Mouse (Mus musculus) bone marrow macrophage, adult 2 months (primary cell): ENCODE results near the gene Leng9. TPM values are rescaled to one million over a fixed set of nuclear protein-coding genes. Genes with fewer than 3 reads are reported as not detected.
A peak's percentile ranks its signal among the peaks of the same experiment; 100 is the strongest.

Experiments used
- H3K27ac ChIP-seq: 2 replicates; pipeline ENCODE4 v1.5.1; 2012; ENCODE audit warnings: low read depth, low read length; ENCODE audit not compliant: insufficient read depth
- H3K4me1 ChIP-seq: 2 replicates; pipeline ENCODE4 v1.6.1; 2012; ENCODE audit warnings: low read length; ENCODE audit not compliant: control insufficient read depth, insufficient read depth
- H3K4me3 ChIP-seq: 2 replicates; pipeline ENCODE4 v1.5.1; 2012; ENCODE audit warnings: mild to moderate bottlenecking, low read length, moderate library complexity; ENCODE audit not compliant: insufficient read depth
- CTCF ChIP-seq: IDR thresholded peaks from 2 replicates; pipeline ENCODE4 v1.5.1; 2012; ENCODE audit warnings: low read depth, mild to moderate bottlenecking, low read length, moderate library complexity
- POLR2A ChIP-seq: IDR thresholded peaks from 2 replicates; pipeline ENCODE4 v1.6.1; 2012; ENCODE audit warnings: mild to moderate bottlenecking, low read depth, low read length, borderline replicate concordance
- polyA plus RNA-seq: library from polyadenylated mRNA; stranded (reverse); fragments of >200 nt; gene quantifications from 2 replicates; pipeline ENCODE4 v1.2.4, GENCODE M21; 2012; ENCODE audit not compliant: missing spikeins, insufficient read depth, insufficient read length

Leng9 gene
- polyA plus RNA-seq, 1 experiment, result 3.8 TPM

DNA sequence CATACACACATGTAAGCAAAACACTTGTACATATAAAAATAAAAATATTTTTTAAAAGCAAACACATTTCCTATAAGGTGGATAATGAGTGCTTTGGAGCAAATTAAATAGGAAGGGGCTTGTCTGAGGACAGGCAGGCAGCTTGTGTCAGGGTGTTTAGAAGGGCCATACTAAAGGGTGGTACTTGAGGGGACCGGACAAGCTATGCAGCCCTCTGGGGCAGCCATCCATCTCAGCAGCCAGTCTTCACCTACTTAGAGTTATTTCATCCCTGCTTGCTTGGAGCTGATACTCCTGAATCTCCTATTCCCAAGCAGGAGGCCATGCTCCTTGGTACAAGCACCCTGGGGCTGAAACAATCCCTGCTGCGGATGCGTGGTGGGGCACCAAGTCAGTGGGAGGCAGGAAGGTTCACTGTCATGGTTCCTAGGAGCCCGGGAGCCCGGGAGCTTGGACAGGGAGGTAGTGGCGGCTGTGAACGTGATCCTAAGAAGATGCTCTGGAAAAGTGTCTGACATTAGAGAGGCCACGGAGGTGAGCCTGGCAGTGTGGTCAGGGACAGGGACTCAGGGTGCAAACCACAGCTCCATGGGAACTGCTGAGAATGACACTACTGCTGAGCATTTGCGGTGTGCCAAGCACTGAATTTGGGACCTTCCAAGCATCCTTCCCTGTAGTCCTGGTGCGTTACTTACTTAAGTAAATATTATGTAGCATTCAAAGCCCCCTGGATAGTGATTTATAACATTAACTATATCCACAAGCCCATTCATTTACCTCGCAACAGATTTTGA, 23.0 kb downstream of the Leng9 start:
- Histone ChIP-seq H3K27ac (no peak overlapping the region), H3K4me1 (0 out of 2 replicates have a peak, but pooled peaks cover 4% of the 10 kb centered on the region), H3K4me3 (no peak overlapping the region)
- TF ChIP-seq POLR2A (no peak), CTCF (no peak)

DNA sequence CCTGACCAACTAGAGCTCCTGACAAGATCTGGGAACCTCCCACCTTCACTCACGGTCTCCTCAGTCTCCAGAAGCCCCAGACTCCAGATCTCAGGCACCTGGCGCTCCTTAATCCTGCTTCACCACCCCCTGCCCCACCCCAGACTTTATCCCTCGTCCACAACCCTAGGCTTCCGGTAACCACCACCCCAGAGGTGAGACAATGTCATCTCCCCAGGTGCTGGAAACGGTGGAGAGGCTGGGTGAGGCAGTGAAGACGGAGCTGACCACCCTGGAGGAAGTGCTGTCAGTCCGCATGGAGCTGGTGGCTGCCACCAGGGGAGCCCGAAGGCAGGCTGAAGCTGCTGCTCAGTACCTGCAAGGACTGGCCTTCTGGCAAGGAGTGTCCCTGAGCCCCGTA, 24.9 kb downstream of the Leng9 start:
- TF ChIP-seq CTCF, result no peak
- Histone ChIP-seq H3K4me3 (no peak overlapping the region), H3K27ac (no peak overlapping the region), H3K4me1 (no peaks in the 10 kb centered on the region)

DNA sequence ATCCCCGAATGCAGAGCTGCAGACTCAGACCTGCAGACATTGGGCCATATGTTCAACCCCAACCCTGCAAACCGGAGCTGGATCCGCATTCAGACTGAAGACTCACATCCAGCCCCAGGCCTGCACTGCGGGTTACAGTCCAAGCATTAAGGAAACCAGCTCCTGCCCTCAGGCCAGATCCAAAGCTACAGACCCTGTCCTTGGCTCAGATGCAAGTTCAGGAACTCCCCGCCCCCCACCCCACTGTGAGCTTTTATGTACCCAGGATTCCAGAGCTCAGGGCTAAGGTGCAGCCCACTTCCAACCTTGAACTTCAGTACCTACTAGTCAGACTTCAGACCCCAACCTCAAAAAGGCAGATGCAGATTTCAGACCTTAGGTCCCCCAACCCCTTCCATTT, 25.3 kb downstream of the Leng9 start:
- no peaks in the 10 kb centered on the region for H3K4me1 ChIP-seq
- no peak for TF ChIP-seq CTCF
- no peak for TF ChIP-seq POLR2A

DNA sequence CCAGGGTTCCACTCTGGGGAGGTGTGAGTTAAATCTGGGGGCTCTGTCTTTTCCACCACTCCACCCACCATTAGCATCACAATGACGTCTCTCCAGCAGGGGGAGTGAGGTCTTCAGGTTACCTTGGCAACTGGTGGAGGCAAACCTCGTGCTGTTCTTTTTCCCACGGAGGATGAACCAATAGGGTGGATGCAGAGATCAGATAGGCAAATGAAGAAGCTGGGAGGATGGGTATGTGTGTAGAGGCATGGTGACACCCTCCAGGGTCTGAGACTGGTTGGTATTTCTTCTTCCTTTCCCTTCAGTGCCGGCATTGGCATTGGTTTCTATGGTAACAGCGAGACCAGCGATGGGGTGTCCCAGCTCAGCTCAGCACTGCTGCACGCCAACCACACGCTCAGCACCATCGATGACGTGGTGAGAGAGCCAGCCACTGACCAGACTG, 25.8 kb downstream of the Leng9 start:
- no peaks in the 10 kb centered on the region for H3K4me1 ChIP-seq
- H3K4me3 ChIP-seq, result no peak overlapping the region
- H3K27ac ChIP-seq, result no peak overlapping the region
- TF ChIP-seq CTCF, result no peak
- TF ChIP-seq POLR2A, result no peak

More for the DNA sequence above, 25.3 kb downstream of the Leng9 start:
- Histone ChIP-seq H3K27ac (no peak overlapping the region), H3K4me3 (no peak overlapping the region)

DNA sequence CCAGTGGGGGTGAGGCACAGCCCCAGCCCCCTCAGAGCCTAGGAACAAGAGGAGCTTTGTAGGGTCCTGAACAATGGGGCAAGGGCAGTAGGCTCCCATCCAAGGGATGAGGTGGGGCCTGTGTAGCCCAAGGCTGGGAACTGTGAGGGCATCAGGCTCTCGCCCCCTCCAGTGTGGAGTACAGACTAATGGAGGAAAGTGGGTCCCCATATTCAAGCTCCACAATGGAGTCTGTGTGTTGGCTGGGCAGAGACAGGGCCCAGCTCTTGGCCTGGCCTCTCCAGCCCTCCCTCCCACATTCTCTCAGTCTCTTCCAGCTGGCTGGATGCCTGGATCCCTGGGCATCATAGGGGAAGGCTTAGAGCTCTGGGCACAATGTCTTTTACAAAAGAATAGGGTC, 26.4 kb downstream of the Leng9 start:
- Histone ChIP-seq H3K27ac (no peak overlapping the region), H3K4me3 (no peak overlapping the region), H3K4me1 (no peaks in the 10 kb centered on the region)
- no peak for TF ChIP-seq POLR2A
- TF ChIP-seq CTCF, result no peak

DNA sequence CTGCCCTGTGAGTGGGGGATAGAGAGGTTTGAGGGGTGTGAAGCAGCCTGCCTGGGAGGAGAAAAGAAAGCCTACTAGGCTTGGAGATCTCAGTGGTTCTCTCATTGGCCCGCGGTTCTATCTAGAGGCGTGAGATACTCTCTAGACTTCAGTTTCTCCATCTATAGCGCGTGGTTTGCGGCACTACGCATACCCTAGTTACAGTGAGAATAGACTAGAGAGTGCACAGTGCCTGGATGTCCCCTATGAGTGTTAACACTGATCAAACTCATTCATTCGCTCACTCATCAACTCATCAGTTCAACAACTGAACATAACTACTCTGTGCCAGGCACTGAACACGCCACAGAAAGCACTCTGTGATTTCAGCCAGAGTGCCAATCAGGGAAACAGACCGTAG, 27.4 kb downstream of the Leng9 start:
- no peak overlapping the region for H3K27ac ChIP-seq
- no peak for TF ChIP-seq CTCF
- TF ChIP-seq POLR2A, result no peak
- H3K4me3 ChIP-seq, result no peak overlapping the region
- no peaks in the 10 kb centered on the region for H3K4me1 ChIP-seq

DNA sequence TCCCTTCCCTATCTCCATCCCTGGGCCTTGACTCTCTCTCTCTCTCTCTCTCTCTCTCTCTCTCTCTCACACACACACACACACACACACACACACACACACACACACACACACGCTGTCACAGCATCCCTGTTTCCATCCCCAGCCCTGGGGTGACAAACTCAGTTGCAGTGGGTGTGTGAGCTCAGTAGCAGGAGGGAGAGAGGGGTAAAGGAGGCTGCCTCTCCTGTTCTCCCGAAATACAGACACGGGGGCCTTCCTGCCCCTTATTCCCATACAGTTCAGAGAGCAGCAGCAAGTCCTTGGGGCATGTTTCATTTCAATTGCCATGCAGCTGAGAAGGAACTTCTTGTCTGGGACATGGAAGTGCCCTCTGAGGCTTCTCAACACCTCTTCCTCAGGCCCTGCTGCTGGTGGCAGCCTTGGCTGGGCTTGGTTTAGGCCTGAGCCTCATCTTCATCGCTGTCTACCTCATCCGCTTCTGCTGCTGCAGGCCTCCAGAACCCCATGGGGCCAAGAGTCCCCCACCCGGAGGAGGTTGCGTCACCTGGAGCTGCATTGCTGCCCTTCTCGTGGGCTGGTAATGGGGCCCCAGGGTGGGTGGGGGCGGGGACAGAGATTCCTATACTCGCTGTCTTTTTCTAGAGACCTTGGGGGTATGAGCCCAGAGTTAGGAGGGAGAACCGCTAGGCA, 28.0 kb downstream of the Leng9 start:
- TF ChIP-seq CTCF, result no peak
- TF ChIP-seq POLR2A, result no peak

DNA sequence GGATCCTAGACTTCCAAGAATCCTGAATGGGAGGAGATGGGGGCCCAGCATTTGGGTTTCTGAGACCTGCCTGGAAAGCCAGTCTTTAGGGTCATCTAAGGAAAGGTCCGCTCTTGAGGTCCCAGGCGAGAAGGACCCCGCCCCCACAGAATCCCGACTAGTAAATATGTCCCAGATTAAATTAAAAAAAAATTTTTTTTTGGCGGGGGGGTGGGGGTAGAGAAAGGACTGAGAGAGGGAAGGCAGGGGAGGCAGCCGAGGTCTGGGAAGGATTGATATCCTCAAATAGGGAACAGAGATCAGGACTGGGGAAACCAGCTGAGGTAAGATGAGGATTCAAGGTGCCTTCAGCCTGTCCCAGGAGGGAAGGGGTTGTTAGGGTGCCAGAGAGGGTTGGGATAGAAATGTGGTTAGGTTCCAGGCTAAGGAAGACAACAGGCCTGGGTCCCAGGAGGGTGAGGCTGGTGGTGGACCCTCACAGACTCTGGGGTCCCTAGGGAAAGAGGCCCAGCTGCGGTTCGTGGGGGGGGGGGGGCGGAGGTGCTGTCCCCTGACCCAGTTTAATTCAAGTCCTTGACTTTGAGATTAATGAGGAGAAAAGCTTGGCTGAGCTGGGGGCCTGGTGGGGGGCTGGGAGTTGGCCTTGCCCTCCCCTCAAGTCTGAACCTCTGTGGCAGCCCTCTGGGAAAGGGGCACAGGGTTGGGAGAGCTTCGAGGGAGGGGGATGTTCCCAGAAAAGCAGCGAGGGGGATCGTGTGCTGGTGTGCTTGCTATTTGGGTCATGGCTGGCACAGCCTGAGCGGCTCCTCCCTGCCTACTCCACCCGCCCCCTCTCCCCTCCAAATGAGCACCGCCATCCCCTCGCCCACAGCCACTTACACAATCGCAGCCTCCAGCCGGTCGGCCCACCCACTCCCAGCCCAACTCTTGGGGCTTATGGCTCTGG, 29.9 kb downstream of the Leng9 start:
- Histone ChIP-seq H3K4me1 (no peaks in the 10 kb centered on the region), H3K4me3 (no peak overlapping the region), H3K27ac (no peak overlapping the region)
- TF ChIP-seq CTCF (no peak), POLR2A (no peak)

More for the DNA sequence above, 28.0 kb downstream of the Leng9 start:
- Histone ChIP-seq H3K4me3 (no peak overlapping the region), H3K27ac (no peak overlapping the region), H3K4me1 (no peaks in the 10 kb centered on the region)

DNA sequence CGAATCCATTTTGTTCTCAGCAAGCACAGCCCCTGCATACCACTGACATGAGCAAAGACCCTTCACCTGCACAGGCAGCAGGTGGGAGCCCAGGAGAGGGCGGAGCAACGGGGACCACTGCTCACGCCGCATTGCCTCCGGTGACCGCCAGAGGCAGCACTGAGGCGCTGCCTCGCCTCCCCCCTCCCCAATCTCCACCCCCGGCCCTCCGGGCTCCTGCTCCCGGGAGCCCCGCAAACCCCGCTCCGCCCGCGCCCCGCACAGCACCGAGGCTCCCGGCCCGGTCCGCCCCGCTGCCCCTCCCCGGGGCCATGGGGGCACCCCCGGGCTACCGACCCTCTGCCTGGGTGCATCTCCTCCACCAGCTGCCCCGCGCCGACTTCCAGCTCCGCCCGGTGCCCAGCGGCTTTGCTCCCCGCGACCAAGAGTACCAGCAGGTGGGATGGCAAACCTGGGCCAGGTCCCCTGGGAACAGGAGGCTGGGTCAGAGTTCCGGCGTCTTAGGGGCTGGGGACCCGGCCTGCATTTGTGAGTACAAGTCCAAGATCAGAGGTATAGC, 30.8 kb downstream of the Leng9 start, which contains the start of gene Ttyh1:
TSS of gene Ttyh1 (plus strand) at position 65 of the 559 bp plus-strand sequence.
- H3K4me3 ChIP-seq, result no peak within 1 kb of the TSS
- no peaks in the 10 kb centered on the region for H3K4me1 ChIP-seq
- no peak within 1 kb of the TSS for H3K27ac ChIP-seq
- TF ChIP-seq CTCF, result peak; percentile 39; the same call in 1 of the 2 replicates
- TF ChIP-seq POLR2A, result no peak
